Mouse (Mus musculus): Measurements from ENCODE around the gene Vsx2.
"Not testable (repeated sequence)": the region's sequence is repeated elsewhere in the genome, so short reads cannot be mapped to it uniquely, and the experiment has no call there.

The Vsx2 gene

DNA sequence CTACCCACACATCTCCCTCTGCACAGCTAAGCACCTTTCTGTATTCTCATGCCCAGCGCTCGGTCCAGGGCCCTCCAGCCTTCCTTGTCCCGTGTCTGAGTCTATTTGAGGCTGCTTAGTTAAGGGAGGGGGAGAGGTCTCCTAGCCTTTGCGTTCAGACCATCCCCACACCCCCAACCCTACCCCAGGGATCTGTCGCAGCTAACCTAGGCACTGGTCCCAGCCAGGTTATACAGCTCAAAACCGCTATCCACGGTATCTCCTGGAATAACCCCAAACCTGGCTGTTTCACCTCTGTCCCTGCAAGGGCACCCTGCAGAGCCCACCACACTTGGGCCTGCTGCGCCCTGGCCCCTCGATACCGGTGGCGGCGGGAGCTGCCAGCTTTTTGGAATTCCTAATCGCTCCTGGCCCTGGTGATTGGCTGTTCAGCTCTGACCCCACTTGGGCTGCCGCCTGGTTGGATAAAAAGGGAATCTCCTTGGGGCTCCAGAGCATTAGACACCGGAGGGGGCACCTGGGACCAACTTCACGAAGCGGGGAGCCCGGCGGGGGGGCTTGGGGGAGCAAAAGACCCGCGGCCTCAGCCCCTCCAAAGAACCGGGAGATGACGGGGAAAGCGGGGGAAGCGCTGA is at the start of gene Vsx2:
TSS of gene Vsx2 (plus strand) at position 427 of the 635 bp plus-strand sequence.
- no peak for DNase-seq (ENCODE audit: low spot score in 2 of 2)

DNA sequence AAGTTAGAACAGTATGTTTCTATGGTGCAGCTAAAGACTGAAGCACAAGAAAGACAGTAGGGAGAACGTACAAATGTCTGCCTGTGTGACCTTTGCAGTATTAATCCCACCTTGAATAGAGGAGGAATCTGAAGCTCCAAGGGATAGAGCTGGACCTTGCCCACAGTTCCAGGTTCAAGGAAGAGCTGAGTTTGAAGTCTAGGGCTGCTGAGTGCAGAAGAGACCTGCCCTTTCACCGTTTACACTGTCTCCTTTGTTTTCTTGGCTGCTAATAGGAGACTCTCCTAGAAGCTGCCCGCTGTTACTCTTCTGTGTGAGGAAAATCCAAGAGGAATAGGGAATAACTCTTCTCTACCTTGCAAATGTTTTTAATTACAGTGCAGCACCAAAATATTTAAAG is 45.8 kb upstream of the Vsx2 start:
- no peak for DNase-seq (ENCODE audit: low spot score in 2 of 2)

- no peak for DNase-seq (ENCODE audit: low spot score in 2 of 2)
These were observed 45.2 kb upstream of the Vsx2 start for GRCm38 (mm10) chr12:84524147-84525050.

- no peak for DNase-seq (ENCODE audit: low spot score in 2 of 2)
These were observed 44.1 kb upstream of the Vsx2 start for GRCm38 (mm10) chr12:84525422-84525821.

DNA sequence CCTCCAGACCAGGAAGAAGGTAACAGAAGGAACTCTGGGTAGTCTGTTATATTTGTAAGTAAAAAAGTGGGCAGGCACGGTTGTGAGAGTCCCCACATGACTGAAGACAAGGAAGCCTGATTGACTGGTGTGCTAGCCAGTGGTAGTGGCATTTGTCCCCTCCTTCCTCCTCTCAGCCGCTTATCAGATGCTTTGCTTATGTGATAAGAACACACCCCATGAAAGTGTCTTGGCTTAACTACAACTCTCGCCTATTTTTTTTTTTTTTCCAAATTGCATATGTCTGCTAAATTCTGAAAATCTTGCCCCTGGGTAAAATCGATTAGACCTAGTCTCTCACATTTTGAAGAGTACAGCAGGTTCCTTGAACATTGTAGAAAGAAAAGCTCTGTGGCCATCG is 39.1 kb upstream of the Vsx2 start:
- no peak for DNase-seq (ENCODE audit: low spot score in 2 of 2)

- DNase-seq (ENCODE audit: low spot score in 2 of 2) = no peak
These were observed 37.4 kb upstream of the Vsx2 start for GRCm38 (mm10) chr12:84531906-84532829.

DNA sequence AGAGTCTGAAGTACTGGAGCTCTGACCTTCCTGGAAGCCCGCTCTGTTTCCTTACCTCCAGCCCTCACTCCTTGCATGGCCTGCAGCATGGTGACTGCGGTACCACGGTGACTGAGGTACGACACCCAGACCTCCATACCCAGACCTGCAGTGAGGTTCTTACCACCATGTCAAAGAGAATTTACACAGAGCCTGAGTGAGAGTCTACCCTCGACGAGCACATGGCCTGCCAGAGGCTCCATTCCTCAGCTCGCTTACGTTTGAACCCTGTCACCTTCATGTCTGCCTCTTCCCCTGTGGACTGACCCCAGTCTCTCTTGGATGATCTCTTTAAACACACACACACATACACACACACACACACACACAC is 36.7 kb upstream of the Vsx2 start:
- DNase-seq (ENCODE audit: low spot score in 2 of 2) = no peak

- DNase-seq (ENCODE audit: low spot score in 2 of 2) = no peak
These were observed 35.7 kb upstream of the Vsx2 start for GRCm38 (mm10) chr12:84533706-84534486.

DNA sequence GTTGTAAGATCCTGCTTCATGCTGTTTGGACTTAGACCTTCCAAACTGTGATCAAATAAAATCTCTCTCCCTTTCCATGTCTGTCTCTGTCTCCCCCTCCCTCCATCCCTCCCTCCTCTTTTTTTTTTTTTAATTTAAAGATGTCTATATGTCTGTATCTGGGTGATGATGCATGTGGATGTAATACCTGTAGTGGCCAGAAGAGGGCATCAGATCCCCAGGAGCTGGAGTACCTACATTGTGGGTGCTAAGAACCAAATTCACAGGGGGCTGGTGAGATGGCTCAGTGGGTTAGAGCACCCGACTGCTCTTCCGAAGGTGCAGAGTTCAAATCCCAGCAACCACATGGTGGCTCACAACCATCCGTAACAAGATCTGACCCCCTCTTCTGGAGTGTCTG is 30.0 kb upstream of the Vsx2 start:
- DNase-seq (ENCODE audit: low spot score in 2 of 2) = not testable (repeated sequence)

- DNase-seq (ENCODE audit: low spot score in 2 of 2) = no peak
These were observed 28.1 kb upstream of the Vsx2 start for GRCm38 (mm10) chr12:84541391-84541958.

GRCm38 (mm10) chr12:84546028-84546427 is 23.5 kb upstream of the Vsx2 start:
- peak; percentile 13 to 43 for DNase-seq (ENCODE audit: low spot score in 2 of 2)

DNA sequence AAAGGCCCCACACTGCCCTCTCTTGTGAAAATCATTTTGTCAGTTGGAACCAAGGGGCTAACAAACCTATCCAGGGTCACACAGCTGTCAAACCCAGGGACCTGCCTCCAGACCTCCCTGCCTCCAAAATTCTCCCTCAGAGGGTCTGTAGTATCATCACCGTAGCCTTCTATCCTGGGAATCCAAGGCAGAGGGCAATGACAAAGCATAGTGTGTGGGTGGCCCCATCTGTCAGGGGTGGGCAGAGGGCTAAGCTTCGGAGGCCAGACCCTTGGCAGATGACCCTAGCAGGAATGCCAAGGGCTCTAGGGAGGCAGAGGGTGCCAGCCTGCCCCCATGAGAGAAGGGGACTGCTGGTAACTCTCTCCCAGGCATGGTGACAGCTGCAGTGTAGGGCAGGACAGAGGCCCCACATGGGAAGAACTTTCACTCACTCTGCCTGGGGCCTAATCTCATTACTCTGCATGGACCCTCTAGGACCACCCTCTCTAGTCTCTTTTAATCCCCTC is 22.9 kb upstream of the Vsx2 start:
- no peak for DNase-seq (ENCODE audit: low spot score in 2 of 2)

- no peak for DNase-seq (ENCODE audit: low spot score in 2 of 2)
These were observed 21.3 kb upstream of the Vsx2 start for GRCm38 (mm10) chr12:84548251-84548650.

DNA sequence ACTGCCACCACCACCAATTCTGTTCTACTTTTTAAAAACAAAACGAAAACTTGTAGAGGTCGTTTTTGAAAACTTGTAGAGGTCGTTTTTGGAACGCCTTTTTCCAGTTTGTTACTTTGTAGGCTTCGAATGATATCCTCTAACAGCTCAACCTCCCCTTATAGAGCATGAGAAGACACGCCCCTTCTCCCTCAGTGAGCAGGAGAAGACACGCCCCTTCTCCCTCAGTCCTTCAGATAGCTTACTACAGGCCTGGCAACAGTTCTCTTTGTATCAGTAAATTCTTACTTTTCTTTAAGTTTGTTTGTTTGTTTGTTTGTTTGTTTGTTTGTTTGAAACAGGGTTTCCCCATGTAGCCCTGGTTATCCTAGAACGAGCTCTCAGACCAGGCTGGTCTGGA is 14.3 kb upstream of the Vsx2 start:
- no peak for DNase-seq (ENCODE audit: low spot score in 2 of 2)

DNA sequence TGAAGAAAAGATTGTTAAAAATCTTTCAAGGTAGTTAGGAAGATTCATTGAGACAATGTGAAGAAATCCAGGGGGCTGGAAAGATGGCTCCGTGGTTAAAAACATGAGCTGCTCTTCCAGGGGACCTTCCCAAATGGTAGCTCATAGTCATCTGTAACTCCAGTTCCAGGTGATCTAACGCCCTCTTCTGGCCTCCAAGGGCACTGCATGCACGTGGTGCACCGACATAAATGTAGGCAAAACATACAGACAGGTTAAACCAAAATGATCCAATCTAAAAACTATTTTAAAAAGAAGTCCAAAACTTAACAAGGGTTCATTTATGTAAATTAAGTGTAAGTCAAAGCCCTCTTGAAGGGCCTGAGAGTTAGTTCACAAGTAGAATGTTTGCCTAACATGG is 7.0 kb upstream of the Vsx2 start:
- DNase-seq (ENCODE audit: low spot score in 2 of 2) = no peak

- DNase-seq (ENCODE audit: low spot score in 2 of 2) = no peak
These were observed 2.0 kb upstream of the Vsx2 start for GRCm38 (mm10) chr12:84567576-84567975.

- no peak for DNase-seq (ENCODE audit: low spot score in 2 of 2)
These were observed 573 bp downstream of the Vsx2 start for GRCm38 (mm10) chr12:84569976-84570693.

DNA sequence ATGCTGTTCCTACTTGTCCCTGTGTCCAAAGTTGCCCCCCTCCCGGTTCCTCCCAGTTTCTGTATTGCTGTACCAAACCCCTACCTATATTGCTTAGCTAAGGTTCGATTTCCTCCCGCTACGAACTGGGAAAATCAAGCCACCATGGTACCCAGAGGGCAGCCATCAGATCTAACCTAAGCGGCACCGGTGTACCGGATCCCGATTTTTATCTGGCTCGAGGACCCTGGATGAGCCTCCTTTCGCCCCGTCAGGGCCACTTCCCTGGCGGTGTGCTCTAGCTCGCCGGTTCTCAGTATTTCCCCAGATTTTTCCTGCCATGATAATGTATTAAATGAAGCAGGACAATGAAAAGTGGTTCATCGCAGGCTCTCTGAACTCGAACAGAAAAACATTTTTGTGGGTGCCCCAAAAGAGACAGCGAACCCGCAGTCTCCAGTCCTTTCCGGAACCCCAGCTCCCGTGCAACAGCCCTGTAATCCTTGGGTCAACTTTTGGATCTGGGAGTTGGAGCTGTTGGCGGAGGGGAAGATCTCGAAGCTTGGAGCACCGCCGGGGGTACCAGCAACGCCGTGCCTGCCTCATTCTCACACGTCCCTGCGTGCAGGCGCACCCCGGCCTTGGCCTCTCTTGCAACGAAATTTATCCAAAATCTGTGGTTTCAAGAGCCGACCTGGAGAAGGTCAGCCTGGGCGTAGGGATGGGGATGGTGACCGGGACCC is 1.3 kb downstream of the Vsx2 start:
- DNase-seq (ENCODE audit: low spot score in 2 of 2) = no peak

Measured in urinary bladder, adult 18-20 months (tissue).